Mouse (Mus musculus): ENCODE measurements around the gene Rbfox3.

The Rbfox3 gene

GRCm38 (mm10) chr11:118671216-118671615, 240.2 kb downstream of the Rbfox3 start:
- no peak for DNase-seq (ENCODE audit: low spot score in 2 of 2)

- no peak for DNase-seq (ENCODE audit: low spot score in 2 of 2)
Measured at GRCm38 (mm10) chr11:118669820-118670219, 241.6 kb downstream of the Rbfox3 start.

- DNase-seq (ENCODE audit: low spot score in 2 of 2), result no peak
Measured at GRCm38 (mm10) chr11:118668351-118668750, 243.0 kb downstream of the Rbfox3 start.

GRCm38 (mm10) chr11:118667946-118668345, 243.5 kb downstream of the Rbfox3 start:
- DNase-seq (ENCODE audit: low spot score in 2 of 2), result no peak

- DNase-seq (ENCODE audit: low spot score in 2 of 2), result no peak
Measured at GRCm38 (mm10) chr11:118666172-118666571, 245.2 kb downstream of the Rbfox3 start.

GRCm38 (mm10) chr11:118663305-118663704, 248.1 kb downstream of the Rbfox3 start:
- no peak for DNase-seq (ENCODE audit: low spot score in 2 of 2)

- no peak for DNase-seq (ENCODE audit: low spot score in 2 of 2)
Measured at GRCm38 (mm10) chr11:118659305-118659704, 252.1 kb downstream of the Rbfox3 start.

GRCm38 (mm10) chr11:118655833-118656232, 255.6 kb downstream of the Rbfox3 start:
- DNase-seq (ENCODE audit: low spot score in 2 of 2), result no peak

GRCm38 (mm10) chr11:118653521-118654318, 257.7 kb downstream of the Rbfox3 start:
- no peak for DNase-seq (ENCODE audit: low spot score in 2 of 2)

GRCm38 (mm10) chr11:118652401-118653240, 258.8 kb downstream of the Rbfox3 start:
- no peak for DNase-seq (ENCODE audit: low spot score in 2 of 2)

- DNase-seq (ENCODE audit: low spot score in 2 of 2), result peak in 1 of 2 experiments; percentile 35
Measured at GRCm38 (mm10) chr11:118648369-118648768, 263.0 kb downstream of the Rbfox3 start.

- DNase-seq (ENCODE audit: low spot score in 2 of 2), result no peak
Measured at GRCm38 (mm10) chr11:118646864-118647263, 264.5 kb downstream of the Rbfox3 start.

- no peak for DNase-seq (ENCODE audit: low spot score in 2 of 2)
Measured at GRCm38 (mm10) chr11:118645158-118645557, 266.2 kb downstream of the Rbfox3 start.

GRCm38 (mm10) chr11:118640706-118641105, 270.7 kb downstream of the Rbfox3 start:
- DNase-seq (ENCODE audit: low spot score in 2 of 2), result no peak

- DNase-seq (ENCODE audit: low spot score in 2 of 2), result no peak
Measured at GRCm38 (mm10) chr11:118637718-118638117, 273.7 kb downstream of the Rbfox3 start.

GRCm38 (mm10) chr11:118634647-118635046, 276.8 kb downstream of the Rbfox3 start:
- no peak for DNase-seq (ENCODE audit: low spot score in 2 of 2)

GRCm38 (mm10) chr11:118629718-118630117, 281.7 kb downstream of the Rbfox3 start:
- no peak for DNase-seq (ENCODE audit: low spot score in 2 of 2)

- no peak for DNase-seq (ENCODE audit: low spot score in 2 of 2)
Measured at GRCm38 (mm10) chr11:118627541-118627940, 283.9 kb downstream of the Rbfox3 start.

GRCm38 (mm10) chr11:118620869-118621268, 290.5 kb downstream of the Rbfox3 start:
- no peak for DNase-seq (ENCODE audit: low spot score in 2 of 2)

GRCm38 (mm10) chr11:118614126-118614525, 297.3 kb downstream of the Rbfox3 start:
- no peak for DNase-seq (ENCODE audit: low spot score in 2 of 2)

GRCm38 (mm10) chr11:118610128-118610527, 301.3 kb downstream of the Rbfox3 start:
- DNase-seq (ENCODE audit: low spot score in 2 of 2), result no peak

- DNase-seq (ENCODE audit: low spot score in 2 of 2), result no peak
Measured at GRCm38 (mm10) chr11:118609236-118610000, 302.0 kb downstream of the Rbfox3 start.

Measured in left cerebral cortex, adult 9 months (tissue).